Mouse (Mus musculus): ENCODE measurements around the gene Gstm6.
A peak's percentile ranks its signal among the peaks of the same experiment; 100 is the strongest.
"Not testable (repeated sequence)": the region's sequence is repeated elsewhere in the genome, so short reads cannot be mapped to it uniquely, and the experiment has no call there.

Gene Gstm6

GRCm38 (mm10) chr3:107943239-107943990 lies at the start of gene Gstm6:
Gene Gstm6 (minus strand): TSS chr3:107943749.
- DNase-seq (ENCODE audit: low read depth) = no peak

- DNase-seq (ENCODE audit: low read depth) = no peak
These were observed 42.6 kb upstream of the Gstm6 start, which contains the start of gene Gstm2 for GRCm38 (mm10) chr3:107986041-107986562. Gene Gstm2 (minus strand): TSS chr3:107986453.

GRCm38 (mm10) chr3:107985141-107985540 lies 41.6 kb upstream of the Gstm6 start:
- not testable (repeated sequence) for DNase-seq (ENCODE audit: low read depth)

- DNase-seq (ENCODE audit: low read depth) = no peak
These were observed 40.9 kb upstream of the Gstm6 start for GRCm38 (mm10) chr3:107984471-107984870.

GRCm38 (mm10) chr3:107983771-107984170 lies 40.2 kb upstream of the Gstm6 start:
- no peak for DNase-seq (ENCODE audit: low read depth)

- DNase-seq (ENCODE audit: low read depth) = no peak
These were observed 39.2 kb upstream of the Gstm6 start for GRCm38 (mm10) chr3:107982726-107983125.

GRCm38 (mm10) chr3:107981261-107981660 lies 37.7 kb upstream of the Gstm6 start:
- no peak for DNase-seq (ENCODE audit: low read depth)

- DNase-seq (ENCODE audit: low read depth) = no peak
These were observed 34.1 kb upstream of the Gstm6 start for GRCm38 (mm10) chr3:107977691-107978090.

GRCm38 (mm10) chr3:107974237-107974636 lies 30.7 kb upstream of the Gstm6 start:
- DNase-seq (ENCODE audit: low read depth) = no peak

GRCm38 (mm10) chr3:107972070-107972469 lies 28.5 kb upstream of the Gstm6 start:
- no peak for DNase-seq (ENCODE audit: low read depth)

- not testable (repeated sequence) for DNase-seq (ENCODE audit: low read depth)
These were observed 27.6 kb upstream of the Gstm6 start for GRCm38 (mm10) chr3:107971101-107971500.

GRCm38 (mm10) chr3:107968724-107969395 lies 25.3 kb upstream of the Gstm6 start, which contains the start of gene Gstm3:
Gene Gstm3 (minus strand): TSS chr3:107969283.
- no peak for DNase-seq (ENCODE audit: low read depth)

GRCm38 (mm10) chr3:107966631-107967030 lies 23.1 kb upstream of the Gstm6 start:
- no peak for DNase-seq (ENCODE audit: low read depth)

GRCm38 (mm10) chr3:107965592-107965991 lies 22.0 kb upstream of the Gstm6 start:
- DNase-seq (ENCODE audit: low read depth) = no peak

- DNase-seq (ENCODE audit: low read depth) = peak; percentile 17
These were observed 21.2 kb upstream of the Gstm6 start for GRCm38 (mm10) chr3:107964656-107965308.

- DNase-seq (ENCODE audit: low read depth) = no peak
These were observed 20.5 kb upstream of the Gstm6 start for GRCm38 (mm10) chr3:107964026-107964425.

GRCm38 (mm10) chr3:107955260-107955659 lies 11.7 kb upstream of the Gstm6 start:
- DNase-seq (ENCODE audit: low read depth) = not testable (repeated sequence)

- no peak for DNase-seq (ENCODE audit: low read depth)
These were observed 10.4 kb upstream of the Gstm6 start for GRCm38 (mm10) chr3:107953906-107954305.

- DNase-seq (ENCODE audit: low read depth) = peak; percentile 25
These were observed 9.8 kb upstream of the Gstm6 start for GRCm38 (mm10) chr3:107953328-107953755.

GRCm38 (mm10) chr3:107950531-107950930 lies 7.0 kb upstream of the Gstm6 start:
- DNase-seq (ENCODE audit: low read depth) = no peak

GRCm38 (mm10) chr3:107949461-107949860 lies 5.9 kb upstream of the Gstm6 start:
- not testable (repeated sequence) for DNase-seq (ENCODE audit: low read depth)

GRCm38 (mm10) chr3:107945729-107946128 lies 2.2 kb upstream of the Gstm6 start:
- no peak for DNase-seq (ENCODE audit: low read depth)
